1 mouse cellular context compared by ENCODE assay signal in the genomic region with DNA sequence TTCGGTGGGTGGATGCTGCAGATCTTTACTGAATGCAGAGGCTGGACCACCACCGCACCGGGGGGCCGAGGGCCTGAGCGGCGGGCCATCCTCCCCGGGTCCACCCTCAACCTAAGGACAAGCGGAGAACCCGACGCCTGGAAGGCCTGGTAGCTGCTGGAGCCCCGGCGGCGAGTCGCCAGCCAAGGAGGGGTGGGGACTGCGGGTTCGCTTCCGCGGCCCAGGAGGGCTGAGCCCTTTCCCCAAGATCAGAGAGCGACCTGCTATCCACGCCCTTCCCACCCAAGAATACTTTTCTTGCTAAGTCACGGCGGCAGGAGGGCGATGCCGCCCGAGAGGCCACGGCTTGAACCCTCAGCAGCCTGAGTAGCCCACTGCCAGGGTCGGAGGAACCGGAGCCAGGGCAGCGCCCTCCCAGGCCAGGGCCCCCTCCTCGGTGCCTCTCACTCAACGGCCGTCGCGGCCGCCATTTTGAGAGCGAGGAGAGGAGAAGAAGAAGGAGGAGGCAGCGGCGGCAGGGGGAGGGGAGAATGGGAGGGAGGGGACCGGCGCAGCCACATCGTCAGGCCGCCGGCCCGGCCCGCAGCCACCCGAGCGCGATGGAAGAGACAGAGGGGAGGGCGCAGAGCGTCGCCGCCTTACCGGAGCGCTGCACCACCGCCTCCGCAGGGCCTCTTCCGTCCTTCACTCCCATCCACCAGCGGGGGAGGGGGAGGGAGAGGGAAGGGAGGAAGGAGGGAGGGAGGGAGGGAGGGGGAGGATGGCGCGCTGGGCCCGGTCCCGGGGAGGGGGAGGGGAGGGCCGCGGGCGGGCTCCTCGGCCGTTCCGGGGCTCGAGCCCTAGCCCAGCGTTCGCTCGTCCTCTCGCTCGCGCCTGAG.
TF ChIP-seq lines count a peak whose summit lies in the region.

No protein-coding gene starts in this region.

TF ChIP-seq in CH12.LX, 34 proteins besides CTCF, POLR2A, EP300 and RAD21 (continued from another document):
- TF ChIP-seq IRF4 (IDR thresholded peaks at IDR 0.05; ENCODE audit: low read depth, low read length): no peak; the same call in 1 of the 2 replicates
- peak; percentile 66 for TF ChIP-seq TCF12 (IDR thresholded peaks at IDR 0.05; ENCODE audit: low read depth, low read length)
- TF ChIP-seq NELFE (IDR thresholded peaks at IDR 0.05; ENCODE audit: low read depth, low read length): 0 out of 2 replicates have a peak, but pooled peaks have one; percentile 23
- TF ChIP-seq MAX (IDR thresholded peaks at IDR 0.05; ENCODE audit: low read length): no peak
- TF ChIP-seq BHLHE40 (IDR thresholded peaks at IDR 0.05; ENCODE audit: low read depth, low read length): no peak
- no peak for TF ChIP-seq ELF1 (IDR thresholded peaks at IDR 0.05; ENCODE audit: low read depth, low read length)
